Mouse (Mus musculus) brain, adult 2 months (tissue): Measurements from ENCODE around the gene 1700001K19Rik.
"Not testable (repeated sequence)": the region's sequence is repeated elsewhere in the genome, so short reads cannot be mapped to it uniquely, and the experiment has no call there.

Source experiments
- DNase-seq: peaks from one replicate; pipeline ENCODE4 v3.0.0; 2011; ENCODE audit warnings: low read depth, low spot score

The 1700001K19Rik gene

DNA sequence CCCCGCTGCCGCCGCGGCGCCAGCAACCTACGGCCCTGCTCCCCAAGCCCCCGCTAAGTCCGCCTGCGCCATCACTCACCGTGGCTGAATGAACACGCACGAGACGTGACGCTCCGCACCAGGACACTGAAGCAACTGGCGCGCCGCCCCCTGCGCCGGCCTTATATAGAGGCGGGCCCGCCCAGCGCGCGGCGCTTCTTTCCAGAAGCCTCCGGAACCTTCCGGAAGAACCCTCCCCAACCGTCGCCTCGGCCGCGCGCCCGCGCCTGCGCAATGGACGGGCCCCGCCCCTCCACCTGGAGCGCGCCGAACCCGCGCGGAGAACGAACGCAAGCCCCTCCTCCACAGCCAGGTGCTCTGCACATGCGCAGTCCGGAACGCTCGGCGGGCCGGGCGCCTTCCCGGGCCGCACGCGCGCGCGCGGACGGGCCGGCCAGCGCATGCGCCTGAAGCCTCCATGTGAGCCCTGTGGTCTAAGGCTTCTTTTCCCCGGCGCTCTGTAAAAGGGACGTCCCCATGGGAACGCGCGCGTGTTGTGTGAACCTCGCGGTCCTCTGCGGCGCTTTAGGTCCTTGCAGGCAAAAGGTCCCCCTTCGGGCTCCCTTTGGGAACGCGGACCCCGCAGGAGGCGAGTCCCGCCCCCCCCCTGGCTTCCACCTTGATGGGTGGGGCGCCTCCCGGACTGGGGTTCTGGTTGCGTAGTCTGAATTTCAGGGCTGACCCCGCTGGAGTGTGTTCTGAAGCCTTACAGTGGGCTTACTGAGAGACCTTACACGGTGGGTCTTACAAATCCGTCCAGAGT lies 14.0 kb upstream of the 1700001K19Rik start:
- DNase-seq: peak; percentile 96

DNA sequence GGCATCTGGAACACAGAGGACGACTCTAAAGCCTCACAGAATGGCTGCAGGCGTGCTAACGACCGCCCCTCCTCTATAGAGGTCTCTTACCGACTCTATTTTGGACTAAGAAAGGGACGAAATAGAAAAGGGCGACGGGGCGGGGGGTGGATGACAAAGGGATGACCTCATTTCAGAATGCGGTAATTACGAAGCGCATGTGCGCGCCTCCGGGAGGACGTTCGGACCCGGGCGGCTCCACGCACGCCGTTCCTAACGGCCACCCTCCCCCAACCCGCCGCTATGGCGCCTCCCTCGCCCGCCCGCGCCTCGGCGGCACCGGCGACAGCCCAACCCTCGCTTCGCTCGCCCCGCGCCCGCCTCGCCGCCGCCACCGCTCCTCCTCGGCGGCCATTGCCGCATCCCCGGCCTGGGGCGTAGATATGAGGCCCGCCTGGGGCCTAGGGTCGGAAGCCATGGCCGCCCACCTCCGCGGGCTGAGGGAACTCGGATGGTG lies 13.3 kb upstream of the 1700001K19Rik start:
- peak; percentile 86 for DNase-seq

DNA sequence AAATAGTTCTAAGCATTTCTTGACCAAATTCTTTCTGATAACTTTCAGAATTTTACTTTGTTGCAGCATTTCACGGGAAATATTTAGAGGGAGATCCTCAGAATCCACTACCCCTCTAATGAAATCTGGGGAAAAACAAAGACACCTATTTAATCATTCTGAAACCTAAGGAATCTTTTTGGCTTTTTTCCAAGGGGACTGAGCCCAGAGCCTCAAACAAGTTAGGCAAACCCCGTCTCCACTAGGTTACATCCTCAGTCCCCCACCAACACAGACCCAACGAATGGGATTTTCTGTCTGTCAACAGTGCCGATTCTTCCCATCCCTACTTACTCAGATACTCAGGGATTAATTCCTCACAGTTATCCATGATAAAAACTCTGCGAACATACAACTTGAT lies 11.0 kb upstream of the 1700001K19Rik start:
- DNase-seq: not testable (repeated sequence)

DNA sequence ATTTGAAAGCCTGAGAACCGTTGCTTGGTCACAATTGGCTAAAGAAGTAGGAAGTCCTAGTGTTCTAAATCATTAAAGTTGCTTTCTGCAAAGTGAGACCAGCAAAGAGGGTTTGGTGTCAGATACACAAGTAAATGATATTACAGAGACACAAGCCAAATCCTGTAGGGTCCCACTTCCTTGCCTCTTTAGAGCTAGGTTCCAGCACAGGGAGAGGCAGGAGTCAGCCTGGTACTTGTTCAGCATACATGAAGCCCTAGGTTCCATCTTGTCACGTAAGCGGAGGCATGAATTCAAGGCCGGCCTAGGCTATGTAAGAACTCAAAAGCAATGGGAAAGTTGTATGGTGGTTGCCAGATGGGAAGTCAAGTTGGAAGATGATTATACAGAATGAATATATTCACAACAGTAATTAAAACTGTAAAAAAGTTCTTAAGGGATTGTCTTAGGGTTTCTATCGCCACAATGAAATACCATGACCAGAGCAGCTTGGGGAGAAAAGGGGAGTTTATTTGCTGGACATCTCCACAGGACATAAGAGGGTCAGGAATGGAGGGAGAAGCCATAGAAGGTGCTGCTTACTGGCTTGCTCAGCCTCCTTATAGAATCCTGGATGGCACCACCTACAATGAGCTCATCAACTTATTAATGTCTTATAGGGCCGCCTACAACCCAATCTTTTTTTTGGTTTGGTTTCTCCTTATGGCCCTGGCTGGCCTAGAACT lies 7.7 kb upstream of the 1700001K19Rik start:
- no peak for DNase-seq

DNA sequence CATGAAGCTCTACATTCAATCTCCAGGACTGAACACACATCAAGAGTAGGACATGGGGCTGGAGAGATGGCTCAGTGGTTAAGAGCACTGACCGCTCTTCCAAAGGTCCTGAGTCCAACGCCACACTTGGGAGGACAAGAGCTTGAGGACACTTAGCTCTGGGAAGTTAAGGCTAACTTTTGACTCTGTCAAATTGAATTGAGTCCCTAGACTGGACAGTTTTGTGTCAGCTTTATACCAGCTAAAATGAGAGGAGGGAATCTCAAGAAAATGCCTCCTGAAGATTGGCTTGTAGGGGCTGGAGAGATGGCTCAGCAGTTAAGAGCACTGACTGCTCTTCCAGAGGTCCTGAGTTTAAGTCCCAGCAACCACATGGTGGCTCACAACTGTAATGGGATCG lies 6.5 kb upstream of the 1700001K19Rik start:
- not testable (repeated sequence) for DNase-seq

DNA sequence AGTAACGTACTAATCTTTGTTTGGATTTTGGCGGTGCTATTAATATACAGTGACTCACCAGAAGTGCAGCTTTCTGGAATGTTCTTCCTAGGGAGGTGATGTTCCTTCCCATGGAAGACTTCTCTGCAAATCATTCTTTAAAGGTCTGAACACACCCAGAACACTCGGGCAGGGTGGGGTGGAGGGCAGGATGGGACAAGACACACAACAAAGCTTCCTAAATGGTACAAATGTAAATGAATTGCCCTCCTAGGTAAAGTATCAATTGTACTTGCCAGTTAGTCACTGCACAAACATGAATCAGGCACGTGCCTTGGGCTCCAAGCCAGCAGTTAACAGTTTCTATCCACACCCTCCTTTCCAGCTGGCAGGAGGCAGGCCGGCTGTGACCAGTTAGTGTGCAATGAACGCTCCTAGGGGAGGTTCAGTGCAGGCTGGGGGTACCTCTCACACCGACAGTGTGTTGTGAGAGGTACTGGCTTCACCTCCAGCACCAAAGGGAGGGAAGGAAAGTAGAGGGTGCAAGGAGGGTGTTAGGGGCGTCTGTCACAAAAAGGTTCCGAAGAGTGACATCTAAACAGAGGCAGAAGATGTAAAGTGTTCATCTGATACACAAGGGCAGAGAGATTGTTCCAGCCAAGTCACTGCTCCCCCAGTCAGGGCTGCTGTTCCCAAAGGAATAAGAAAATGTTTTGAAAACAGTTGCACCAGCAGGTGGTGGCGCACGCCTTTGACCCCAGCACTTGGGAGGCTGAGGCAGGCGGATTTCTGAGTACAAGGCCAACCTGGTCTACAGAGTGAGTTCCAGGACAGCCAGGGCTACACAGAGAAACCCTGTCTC lies 5.7 kb upstream of the 1700001K19Rik start:
- DNase-seq: peak; percentile 80

DNA sequence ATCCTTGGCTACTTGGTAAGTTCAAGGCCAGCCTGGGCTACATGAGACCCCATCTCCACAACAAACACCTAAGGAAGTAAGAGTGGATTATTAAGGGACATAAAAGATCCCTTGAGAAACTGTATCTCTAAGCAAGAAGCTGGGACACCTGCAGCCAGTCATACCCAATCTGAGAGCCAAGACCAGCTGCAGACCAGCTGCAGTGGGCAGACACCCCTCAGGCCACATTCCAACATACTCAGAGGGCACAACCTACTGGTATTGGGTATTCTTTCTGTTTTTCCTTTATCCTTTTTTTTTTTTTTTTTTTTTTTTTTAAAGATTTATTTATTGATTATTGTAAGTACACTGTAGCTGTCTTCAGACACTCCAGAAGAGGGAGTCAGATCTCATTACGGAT lies 1.2 kb upstream of the 1700001K19Rik start:
- DNase-seq: no peak

DNA sequence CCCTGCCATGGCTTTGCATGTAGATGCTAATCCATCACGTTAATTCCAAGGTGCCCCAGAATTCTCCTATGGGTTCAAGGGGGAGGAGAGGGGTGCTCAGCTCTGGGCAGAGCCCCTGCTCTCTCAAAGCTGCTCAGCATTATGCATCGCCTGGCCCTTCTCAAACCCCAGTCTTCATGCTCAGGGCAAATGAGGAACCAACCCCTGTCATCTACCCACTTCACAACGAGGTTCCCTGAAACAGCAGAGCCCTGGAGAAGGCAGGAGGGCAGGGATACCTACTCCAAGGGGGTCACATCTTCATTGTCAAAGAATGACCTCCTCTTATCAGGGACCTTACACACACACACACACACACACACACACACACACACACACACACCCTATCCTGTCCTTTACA lies 541 bp downstream of the 1700001K19Rik start:
- no peak for DNase-seq

DNA sequence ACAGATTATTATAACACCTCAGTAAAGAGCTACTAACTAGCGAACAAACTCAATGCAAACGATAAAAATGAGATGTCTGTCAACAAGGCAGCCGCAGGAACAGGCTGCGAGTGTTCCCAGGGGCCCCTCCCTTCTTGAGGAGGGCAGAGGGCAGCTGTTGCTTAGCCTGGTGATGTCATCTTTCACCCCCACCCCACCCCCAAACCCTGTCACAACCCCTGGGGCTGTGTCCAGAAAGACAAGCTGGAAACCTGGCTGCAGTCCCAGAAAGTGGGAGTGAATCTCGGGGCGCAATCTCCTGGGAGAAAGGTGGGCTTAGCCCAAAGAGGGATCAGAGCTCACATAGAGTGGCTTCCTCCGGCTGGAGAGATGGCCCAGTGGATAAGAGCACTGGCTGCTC lies 1.2 kb downstream of the 1700001K19Rik start:
- DNase-seq: peak; percentile 39

DNA sequence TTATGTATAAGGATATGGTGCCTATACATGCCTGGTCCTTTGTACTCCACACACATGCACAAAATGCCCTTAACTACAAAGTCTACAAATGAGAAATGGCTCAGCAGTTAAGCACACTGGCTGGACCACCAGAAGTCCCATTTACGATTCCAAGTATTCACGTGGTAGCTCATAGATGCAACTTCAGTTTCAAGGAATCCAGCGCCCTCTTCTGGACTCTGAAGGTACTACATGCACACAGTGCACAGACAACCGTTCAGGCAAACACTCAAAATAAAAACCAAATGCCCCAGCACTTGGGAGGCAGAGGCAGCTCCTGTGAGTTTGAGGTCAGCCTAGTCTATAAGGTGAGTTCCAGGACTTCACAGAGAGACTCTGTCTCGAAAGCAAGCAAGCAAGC lies 8.2 kb downstream of the 1700001K19Rik start:
- no peak for DNase-seq

DNA sequence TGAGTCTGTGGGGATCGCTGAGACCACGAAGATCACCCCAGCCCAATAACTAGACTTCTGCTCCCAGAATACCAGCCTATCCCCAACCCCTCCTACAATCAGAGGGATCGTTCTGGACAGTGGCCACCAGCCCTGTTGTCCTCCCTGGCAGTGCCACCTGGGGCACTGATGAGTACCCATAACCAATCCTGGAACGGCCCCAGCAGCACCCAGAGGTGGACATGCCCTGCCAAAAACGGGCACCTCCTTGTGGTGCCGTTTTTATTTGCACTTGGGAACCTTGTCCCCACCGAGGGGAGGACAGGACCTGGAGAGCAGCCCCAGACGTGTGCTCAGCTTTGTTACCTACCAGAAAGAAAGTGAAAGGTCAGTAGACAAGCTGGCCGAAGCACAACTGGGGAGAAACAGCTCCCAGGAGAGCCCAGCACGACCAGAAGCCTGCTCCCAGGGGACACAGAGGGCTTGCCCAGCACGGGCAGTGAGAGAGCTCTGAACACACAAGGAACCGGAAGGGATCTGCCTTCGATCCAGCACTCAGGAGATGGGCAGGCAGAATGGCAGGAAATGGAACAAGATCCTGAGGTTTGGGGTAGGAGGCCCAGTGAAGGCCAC lies 14.8 kb downstream of the 1700001K19Rik start:
- no peak for DNase-seq

DNA sequence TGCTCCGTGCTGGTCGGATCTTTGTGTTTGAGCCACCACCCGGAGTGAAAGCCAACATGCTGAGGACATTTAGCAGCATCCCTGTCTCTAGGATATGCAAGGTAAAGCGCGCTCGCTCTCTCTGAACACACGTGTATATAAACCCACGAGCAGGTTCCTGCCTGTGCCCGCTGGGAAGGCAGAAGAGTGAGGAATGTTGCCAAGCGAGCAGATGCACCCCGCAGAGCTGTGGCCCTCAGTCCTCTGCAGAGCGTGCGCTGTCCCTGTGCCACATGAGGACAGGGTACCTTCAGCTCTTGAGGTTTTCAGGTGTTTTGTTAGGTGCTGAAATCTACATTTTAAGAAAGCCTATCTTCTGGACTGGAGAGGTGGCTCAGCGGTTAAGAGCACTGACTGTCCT lies 20.7 kb downstream of the 1700001K19Rik start:
- DNase-seq: peak; percentile 43

DNA sequence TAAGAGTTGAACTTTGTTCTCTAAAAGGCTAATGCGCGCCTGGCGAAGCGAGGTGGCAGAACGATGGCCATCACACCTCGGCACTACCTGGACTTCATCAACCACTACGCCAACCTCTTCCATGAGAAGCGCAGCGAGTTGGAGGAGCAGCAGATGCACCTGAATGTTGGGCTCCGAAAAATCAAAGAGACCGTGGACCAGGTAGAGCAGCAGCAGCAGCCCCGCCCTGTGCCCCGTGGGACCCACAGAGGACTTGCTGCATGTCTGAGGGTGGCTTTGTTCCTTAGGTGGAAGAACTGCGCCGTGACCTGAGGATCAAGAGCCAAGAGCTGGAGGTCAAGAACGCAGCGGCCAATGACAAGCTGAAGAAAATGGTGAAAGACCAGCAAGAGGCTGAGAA lies 31.0 kb downstream of the 1700001K19Rik start:
- DNase-seq: no peak

DNA sequence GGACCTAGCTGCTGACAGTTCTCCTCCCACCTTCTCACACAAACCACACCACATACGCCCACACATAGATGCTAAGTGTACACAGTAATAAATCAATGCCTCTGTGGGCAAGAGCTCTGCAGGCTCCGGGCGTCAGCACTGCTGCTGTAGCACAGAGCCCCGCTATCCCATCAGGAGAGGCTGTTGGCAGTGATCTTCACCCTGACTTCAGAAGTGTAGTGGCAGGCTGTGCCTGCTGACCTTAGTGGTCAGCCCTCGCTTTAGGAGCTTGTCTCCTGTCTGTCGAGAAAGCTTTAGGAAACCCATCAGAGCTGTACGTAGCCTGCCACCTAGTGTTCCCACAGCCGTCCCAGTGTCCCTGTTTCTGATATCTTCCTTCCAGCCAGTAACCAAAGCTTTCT lies 32.2 kb downstream of the 1700001K19Rik start:
- DNase-seq: peak; percentile 77

DNA sequence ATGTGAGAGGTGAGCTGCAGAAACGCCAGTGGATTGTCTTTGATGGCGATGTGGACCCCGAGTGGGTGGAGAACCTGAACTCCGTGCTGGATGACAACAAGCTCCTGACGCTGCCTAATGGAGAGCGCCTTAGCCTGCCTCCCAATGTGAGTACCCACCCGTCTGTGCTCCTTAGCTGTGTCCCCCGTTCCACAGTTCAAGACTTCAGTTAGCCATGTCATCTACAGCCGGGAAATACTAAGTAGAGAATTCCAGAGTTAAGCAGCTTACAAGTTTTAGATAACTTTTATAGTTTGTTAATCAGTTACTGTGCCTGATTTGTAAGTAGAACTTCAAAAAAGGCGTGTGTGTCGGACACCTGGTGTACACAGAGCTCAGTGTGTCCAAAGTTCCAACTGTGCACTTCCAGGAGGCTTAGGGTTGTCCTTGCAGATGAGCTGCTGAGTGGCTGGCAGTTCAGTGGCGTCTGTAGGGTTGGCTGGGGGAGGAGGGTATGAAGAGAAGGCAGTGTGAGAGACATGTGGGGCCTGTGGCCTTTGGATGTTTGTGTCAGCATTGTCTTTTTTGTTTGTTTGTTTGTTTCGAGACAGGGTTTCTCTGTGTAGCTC lies 44.8 kb downstream of the 1700001K19Rik start:
- DNase-seq: no peak

DNA sequence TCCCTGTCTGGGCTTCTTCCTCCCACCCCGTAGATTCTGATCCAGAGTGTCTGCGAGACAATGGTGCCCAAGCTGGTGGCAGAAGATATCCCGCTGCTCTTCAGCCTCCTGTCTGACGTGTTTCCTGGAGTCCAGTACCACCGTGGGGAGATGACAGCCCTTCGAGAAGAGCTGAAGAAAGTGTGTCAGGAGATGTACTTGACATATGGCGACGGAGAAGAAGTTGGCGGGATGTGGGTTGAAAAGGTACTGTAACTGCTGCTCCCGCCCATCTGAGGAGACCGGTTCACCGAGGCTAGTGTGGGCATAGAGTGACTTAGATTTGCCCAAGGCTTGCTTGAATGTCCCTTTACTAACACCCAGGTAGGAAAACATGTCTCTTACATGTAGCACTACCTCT lies 46.1 kb downstream of the 1700001K19Rik start:
- DNase-seq: peak; percentile 62

DNA sequence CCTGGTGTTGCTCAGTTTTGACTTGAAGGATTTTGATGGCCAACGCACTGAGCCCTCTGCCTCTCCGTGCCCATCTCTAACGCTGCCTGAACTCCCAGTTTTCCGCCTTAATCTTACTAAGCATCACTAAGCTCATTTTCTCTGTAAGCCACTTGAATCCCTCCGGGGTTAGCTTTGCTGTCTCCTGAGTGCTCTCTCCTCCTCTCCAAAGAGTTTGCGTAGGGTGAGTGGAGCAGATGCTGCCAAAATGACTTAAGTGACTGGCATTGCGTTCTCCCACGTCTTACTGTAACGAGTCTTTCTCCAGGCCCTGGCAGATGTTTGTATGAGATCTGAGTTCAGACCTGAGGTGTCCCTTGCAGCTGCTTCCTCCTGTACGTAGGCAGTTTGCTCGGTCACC lies 52.4 kb downstream of the 1700001K19Rik start:
- peak; percentile 68 for DNase-seq
